In the genomic region with DNA sequence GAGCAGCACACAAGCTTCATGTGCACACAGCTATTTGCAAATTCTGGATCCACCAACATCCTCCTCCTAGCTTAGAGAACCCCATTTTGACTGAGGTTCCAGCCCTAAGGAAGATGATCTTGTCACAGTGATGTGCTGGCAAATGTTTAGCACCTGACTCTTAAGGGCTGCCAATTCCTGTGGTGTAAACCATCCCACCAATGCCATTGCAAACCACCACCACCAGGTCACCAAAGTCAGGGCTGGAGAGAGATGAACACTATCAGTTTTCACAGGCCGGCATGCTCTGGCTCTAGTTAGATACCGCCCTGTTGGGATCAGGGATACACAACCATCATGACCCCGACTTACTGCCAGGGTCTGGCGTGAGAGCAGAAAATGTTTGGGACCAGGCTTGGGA, we compare ENCODE assay signal across 19 mouse cellular contexts.
"Had no signal": no experiment of that assay in that cellular context is flagged by ENCODE, and none has a peak within 500 bp of the region (broad histone marks: within the 10 kb centered on the region; RNA-seq: fewer than 3 reads in every experiment).

No protein-coding gene starts in this region.

- DNase-seq: lung, adult 18-20 months; lung, embryonic 14.5 days; lung, postnatal 10 days; lung, postnatal 4 days; midbrain, embryonic 14.5 days; retina, postnatal 1 day; right cerebral cortex, adult 18-20 months; right cerebral cortex, postnatal 25 days; right cerebral cortex, postnatal 4 days; thymus, postnatal 14 days; thymus, postnatal 36 days had no signal

- H3K27ac ChIP-seq: liver, embryonic 14.5 days; midbrain, embryonic 12.5 days; stomach, embryonic 15.5 days; stomach, postnatal 0 days had no signal

- H3K4me2 ChIP-seq: lung, embryonic 14.5 days; midbrain, embryonic 12.5 days had no signal

- H3K36me3 ChIP-seq: midbrain, embryonic 12.5 days; neural tube, embryonic 13.5 days; neural tube, embryonic 15.5 days; stomach, embryonic 15.5 days had no signal

- ATAC-seq: midbrain, embryonic 16.5 days had no signal

- H3K9me3 ChIP-seq: midbrain, embryonic 12.5 days; neural tube, embryonic 13.5 days; neural tube, embryonic 15.5 days; stomach, embryonic 15.5 days had no signal

- H3K4me3 ChIP-seq: midbrain, embryonic 12.5 days; myocyte; neural tube, embryonic 13.5 days; neural tube, embryonic 15.5 days; stomach, embryonic 15.5 days had no signal

- H3K9ac ChIP-seq: liver, embryonic 14.5 days; lung, embryonic 14.5 days; midbrain, embryonic 12.5 days; neural tube, embryonic 13.5 days; neural tube, embryonic 15.5 days; stomach, embryonic 15.5 days had no signal

- H3K27me3 ChIP-seq: midbrain, embryonic 12.5 days; neural tube, embryonic 13.5 days; neural tube, embryonic 15.5 days; stomach, embryonic 15.5 days had no signal
